Mouse (Mus musculus): ENCODE data around the gene Cd79b.
"Not testable (repeated sequence)": the region's sequence is repeated elsewhere in the genome, so short reads cannot be mapped to it uniquely, and the experiment has no call there.

Cd79b gene

GRCm38 (mm10) chr11:106314333-106314812 lies at the start of gene Cd79b:
Cd79b (minus strand) TSS chr11:106314762.
- DNase-seq (ENCODE audit: low read depth, low spot score) = no peak

DNA sequence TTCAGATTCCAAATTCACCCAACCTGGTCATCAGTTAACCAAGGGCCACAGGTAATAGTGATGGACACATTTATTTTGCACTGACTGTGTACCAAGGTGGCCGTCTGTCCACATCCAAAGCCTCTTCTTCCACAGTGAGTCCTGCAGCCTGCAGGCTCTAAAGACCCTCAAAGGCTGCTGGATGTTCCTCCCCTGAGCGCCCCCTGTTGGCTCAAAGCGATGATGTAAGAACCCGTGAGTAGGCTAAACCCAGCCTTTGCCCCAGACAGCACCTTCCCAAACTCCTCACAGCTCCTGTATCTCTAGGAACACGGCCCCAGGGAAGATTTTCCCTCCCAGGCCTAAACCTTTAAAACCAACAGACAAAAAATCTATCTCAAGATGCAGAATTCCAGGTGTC lies 44.8 kb upstream of the Cd79b start:
- peak; percentile 59 for DNase-seq (ENCODE audit: low read depth, low spot score)

GRCm38 (mm10) chr11:106355382-106356128 lies 41.0 kb upstream of the Cd79b start:
- no peak for DNase-seq (ENCODE audit: low read depth, low spot score)

GRCm38 (mm10) chr11:106354181-106354580 lies 39.6 kb upstream of the Cd79b start:
- no peak for DNase-seq (ENCODE audit: low read depth, low spot score)

DNA sequence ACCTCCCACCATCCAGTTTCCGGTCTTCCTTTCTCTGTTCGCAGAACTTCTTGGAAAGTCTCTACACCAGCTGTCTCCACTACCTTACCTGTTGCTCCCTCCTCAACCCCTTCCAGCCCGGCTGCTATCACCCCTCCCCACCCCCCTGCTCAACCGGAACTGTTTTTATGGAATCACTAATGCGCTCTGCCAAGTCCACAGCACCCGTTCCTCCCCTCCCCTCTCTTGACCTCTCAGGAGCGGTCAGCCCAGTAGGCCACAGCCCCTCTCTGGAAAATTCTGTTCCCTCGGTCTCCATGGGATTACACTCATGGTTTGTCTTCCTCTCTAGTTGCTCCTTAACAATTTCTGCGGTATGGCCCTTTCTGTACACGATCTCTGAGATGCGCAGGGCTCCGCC lies 38.6 kb upstream of the Cd79b start, which contains the start of gene Scn4a:
Scn4a (minus strand) TSS at position 101 of the 400 bp plus-strand sequence.
- no peak for DNase-seq (ENCODE audit: low read depth, low spot score)

GRCm38 (mm10) chr11:106351941-106352340 lies 37.4 kb upstream of the Cd79b start:
- no peak for DNase-seq (ENCODE audit: low read depth, low spot score)

GRCm38 (mm10) chr11:106351253-106351652 lies 36.7 kb upstream of the Cd79b start:
- no peak for DNase-seq (ENCODE audit: low read depth, low spot score)

GRCm38 (mm10) chr11:106350853-106351252 lies 36.3 kb upstream of the Cd79b start:
- no peak for DNase-seq (ENCODE audit: low read depth, low spot score)

- no peak for DNase-seq (ENCODE audit: low read depth, low spot score)
Observed at GRCm38 (mm10) chr11:106349772-106350171, 35.2 kb upstream of the Cd79b start.

GRCm38 (mm10) chr11:106344910-106345309 lies 30.3 kb upstream of the Cd79b start:
- DNase-seq (ENCODE audit: low read depth, low spot score) = no peak

DNA sequence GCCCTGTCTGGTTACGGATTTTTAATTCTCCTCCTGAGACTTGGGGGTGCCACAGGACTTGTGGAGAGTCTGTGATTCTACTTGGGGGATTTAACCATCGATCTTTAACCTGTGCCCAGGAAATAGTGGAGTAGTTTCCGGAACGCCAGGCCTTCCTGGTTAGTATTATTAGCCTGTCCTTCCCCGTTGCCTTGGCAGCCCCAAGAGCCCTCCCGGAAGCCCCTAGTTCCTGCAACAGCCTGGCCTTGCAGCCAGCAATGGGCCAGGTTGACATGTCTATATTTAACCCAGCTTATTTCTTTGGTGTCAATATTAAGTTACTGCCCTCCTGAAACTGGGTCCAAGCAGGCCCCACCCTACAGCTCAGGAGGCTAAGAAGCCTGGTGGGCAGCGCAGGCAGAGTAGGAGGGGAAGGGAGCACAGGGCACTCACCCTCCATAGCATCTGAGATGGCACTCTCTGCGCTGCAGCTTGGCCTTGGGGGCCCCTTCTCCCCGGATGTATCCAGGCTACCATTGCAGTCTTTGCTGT lies 26.5 kb upstream of the Cd79b start:
- DNase-seq (ENCODE audit: low read depth, low spot score) = no peak

DNA sequence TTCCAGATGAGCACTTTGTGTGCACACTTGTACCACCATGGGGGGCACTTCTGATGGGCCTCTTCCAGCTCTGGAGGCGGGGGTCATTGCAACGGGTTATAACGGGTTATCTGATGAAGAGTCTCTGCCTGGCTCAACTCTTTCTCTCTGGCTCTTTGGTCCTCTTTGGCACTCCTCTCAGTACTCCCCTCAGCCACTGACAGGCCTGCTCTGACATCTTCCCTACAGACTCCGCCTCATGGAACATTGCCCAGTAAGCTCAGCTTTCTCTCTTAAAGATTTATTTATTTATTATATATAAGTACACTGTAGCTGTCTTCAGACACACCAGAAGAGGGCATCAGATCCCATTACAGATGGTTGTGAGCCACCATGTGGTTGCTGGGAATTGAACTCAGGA lies 24.8 kb upstream of the Cd79b start:
- not testable (repeated sequence) for DNase-seq (ENCODE audit: low read depth, low spot score)

DNA sequence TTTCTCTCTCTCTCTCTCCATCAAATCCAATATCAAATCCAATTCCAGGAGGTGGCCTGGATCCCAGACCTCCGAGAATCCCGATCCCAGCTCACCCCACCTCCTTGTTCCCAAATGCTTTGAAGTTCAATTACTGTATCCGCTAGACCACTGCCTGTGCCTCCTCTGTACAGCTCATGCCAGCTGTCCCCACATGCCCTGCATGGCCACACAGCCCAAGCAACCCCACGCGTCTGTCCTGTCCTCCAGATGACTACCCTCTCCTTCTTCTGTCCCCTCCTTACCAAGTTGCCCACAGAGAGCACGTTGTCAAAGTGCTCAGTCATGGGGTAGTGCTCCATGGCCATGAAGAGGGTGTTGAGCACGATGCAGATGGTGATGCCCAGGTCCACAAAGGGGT lies 24.3 kb upstream of the Cd79b start:
- DNase-seq (ENCODE audit: low read depth, low spot score) = no peak

DNA sequence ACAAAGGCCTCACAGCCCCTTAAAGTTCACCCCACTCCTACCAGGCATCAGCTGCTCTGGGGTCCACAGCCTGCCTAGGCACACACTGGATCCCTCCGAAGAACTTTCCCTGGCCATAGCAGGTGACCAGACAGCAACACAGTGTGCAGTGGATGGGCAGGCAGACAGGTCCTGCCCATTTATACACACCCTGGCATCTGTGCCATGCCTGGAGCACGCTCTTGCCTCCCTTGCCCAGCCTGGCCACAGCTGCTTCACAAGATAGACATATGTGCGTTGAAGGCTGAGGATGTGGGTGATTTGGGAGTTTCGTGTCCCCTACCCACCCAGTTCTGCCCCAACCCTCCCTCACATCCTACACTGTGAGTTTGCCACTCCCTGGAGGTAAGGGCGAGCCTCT lies 23.5 kb upstream of the Cd79b start:
- DNase-seq (ENCODE audit: low read depth, low spot score) = no peak

DNA sequence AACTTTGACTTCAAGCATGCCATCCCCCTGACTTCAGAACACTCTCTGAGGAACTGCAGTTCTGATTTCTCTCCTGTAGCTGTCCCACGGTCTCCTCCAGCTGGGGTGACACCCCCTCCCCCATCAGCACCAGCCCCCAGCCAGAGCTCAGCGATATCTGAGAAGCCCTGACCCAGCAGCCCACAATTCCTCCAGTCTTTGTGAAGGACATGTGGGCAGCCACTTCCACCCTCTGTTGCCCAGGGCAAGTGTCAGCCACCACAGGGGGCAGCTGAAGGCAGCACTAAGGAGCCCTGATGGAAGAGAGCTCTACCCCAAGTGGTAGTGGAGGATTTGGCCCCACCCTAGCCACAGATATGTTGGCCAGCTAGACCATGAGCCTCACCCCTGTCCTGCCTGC lies 19.5 kb upstream of the Cd79b start:
- DNase-seq (ENCODE audit: low read depth, low spot score) = no peak

DNA sequence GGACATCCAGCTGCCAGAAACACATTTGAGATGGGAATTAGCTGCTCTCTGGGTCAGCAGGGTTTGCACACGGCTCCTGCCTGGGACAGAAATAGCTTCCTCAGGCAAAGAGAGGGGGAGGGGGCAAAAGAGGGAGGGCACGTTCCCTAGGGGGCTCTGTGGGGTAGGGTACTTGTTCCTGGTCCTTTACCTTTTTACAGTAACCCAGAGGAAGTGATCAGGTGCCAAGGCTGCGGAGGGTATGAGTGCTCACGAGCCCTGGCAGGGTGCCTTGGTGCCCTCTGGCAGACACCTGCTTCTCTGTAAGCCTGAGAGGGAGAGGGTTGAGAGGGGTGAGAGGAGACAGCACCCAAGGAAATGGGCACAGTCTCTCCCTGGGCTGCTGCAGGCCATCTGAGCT lies 17.9 kb upstream of the Cd79b start:
- DNase-seq (ENCODE audit: low read depth, low spot score) = no peak

DNA sequence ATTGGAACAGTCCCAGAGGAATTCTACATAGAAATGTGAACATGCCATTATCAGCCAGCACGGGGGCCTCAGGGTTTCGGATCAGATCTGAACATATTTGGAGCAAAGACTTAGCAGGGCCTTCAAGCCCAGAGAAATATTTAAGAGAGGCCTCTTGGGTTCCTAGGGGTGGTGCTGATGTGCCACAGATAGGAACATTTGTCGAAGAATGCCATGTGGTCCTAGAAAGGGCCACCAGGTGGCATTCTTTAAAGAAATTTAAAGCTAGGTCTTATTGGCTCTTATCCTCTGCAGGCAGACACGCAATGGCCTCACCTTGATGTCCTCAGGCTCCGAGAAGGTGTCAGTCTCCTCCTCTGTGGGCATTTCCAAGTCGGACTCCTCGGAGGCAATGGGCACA lies 15.1 kb upstream of the Cd79b start:
- peak; percentile 70 for DNase-seq (ENCODE audit: low read depth, low spot score)

DNA sequence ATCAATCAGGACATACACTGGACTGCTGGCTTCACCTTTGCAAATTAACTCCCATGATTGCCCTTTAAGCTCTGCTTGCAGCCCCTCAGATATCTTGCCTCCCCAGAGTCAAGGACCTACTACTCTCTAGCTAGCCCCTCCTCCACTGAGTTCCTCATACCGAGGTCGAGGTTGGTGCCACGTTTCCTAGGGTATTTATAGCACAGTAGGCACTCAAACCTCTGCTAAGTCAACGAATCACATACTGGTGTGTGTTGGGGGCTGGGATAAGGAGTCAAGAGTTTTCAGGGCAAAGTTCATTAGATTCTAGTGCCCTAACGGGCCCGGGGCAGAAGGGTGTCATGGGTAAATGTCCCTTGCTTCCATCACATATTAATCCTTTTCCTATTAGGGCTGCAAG lies 14.6 kb upstream of the Cd79b start:
- DNase-seq (ENCODE audit: low read depth, low spot score) = no peak

GRCm38 (mm10) chr11:106328521-106328920 lies 14.0 kb upstream of the Cd79b start:
- no peak for DNase-seq (ENCODE audit: low read depth, low spot score)

DNA sequence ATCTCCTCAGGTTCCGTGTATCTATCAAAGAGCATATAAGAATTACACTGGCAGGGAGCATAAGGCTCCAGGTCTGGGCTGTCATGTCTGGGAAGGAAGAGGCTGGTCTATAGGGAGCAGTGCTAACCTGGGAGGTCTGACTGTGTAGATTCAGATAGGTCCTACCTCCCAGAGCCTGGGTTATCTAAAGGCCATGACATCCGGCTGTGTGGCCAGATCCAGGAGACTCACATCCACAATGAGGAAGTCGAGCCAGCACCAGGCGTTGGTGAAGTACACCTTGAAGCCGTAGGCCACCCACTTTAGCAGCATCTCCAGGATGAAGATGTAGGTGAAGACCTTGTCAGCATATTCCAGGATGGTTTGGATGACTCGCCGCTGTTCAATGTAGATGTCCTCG lies 11.9 kb upstream of the Cd79b start:
- no peak for DNase-seq (ENCODE audit: low read depth, low spot score)

DNA sequence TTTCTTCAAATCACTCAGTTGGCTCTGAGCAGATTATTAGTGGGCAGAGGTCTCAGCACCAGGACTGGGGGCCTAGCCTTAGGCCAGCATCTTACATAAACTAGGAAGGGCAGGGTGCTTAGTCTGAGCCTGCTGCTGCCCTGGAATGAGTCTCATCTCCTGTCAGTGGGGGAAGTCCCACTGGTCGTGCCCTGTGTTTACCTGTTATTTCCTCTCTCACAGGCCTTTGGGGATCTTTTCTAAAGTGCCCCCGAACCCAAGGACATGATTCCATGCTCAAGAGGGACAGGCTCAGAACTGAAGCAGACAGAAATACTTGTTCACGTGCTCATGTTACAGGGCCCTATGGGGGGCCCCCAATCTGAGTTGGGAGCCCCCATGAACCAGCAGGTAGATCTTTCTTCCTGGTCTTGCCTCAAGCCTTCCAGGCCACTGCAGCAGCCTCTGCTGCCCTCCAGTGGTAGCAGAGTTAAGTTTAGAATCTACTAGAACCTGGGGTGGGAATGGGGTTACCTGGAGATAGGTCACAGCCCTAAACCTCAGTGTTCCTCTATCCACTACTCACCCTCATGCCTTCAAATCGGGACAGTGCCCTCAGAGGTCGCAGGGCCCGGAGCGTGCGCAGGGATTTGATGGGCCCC lies 11.1 kb upstream of the Cd79b start:
- peak; percentile 62 for DNase-seq (ENCODE audit: low read depth, low spot score)

- DNase-seq (ENCODE audit: low read depth, low spot score) = no peak
Observed at GRCm38 (mm10) chr11:106324858-106325257, 10.3 kb upstream of the Cd79b start.
